Mouse (Mus musculus) kidney, adult 10 weeks (tissue): Measurements from ENCODE around the gene Rcor1. TPM values are rescaled to one million over a fixed set of nuclear protein-coding genes. Genes with fewer than 3 reads are reported as not detected.

Experiments used
- polyA plus RNA-seq: library from polyadenylated mRNA; stranded (reverse); fragments of 350-450 nt; fragmentation: Illumina TruSeq; extraction: RNeasy Lipid Tissue Mini Kit (QIAGEN cat#74804); gene quantifications from one replicate; pipeline ENCODE4 v1.2.3, GENCODE M21; 2014; ENCODE audit warnings: low read depth, low replicate concordance

Gene Rcor1
- 26.8 TPM for polyA plus RNA-seq

DNA sequence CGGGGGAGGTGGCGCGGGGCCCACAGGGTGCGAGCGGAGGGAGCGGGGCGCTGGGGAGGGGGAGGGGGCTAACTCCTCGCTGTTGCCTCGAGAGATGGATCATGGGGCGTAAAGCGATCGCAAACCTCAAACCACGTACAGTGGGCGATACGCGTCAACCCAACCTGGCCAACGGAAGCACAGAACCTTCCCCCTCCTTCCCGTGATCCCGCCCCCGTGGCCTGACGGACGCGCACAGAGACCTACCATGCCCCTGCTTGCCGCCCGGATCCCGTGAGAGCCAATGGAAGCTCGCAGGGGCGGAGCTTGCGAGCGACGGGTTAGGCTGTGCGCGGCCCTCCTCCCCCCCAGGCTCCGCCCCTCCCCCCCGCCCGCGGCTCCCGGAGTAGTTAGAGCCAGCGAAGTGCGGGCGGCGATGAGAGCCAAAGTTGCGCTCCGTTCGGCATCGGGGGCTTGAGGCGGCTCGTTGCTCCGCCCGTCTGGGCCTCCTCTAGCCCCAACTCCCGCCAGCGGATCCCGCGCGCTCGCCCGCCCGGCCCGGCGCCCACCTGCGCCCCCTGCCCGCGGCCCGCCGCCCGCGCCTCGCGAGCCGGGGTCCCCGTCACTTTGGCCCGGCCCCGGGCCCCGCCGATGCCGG is at the start of gene Rcor1:
TSS of gene Rcor1 (plus strand) at position 376 of the 637 bp plus-strand sequence.

Other genes starting within 250 kb of the Rcor1 start
- 4.6 TPM for gene Mok, start 198.4 kb upstream of the Rcor1 start, polyA plus RNA-seq
- gene Zfp839, start 189.1 kb upstream of the Rcor1 start, polyA plus RNA-seq, result 4.9 TPM
- gene Cinp, start 150.2 kb upstream of the Rcor1 start, polyA plus RNA-seq, result 27.9 TPM
- 2.1 TPM for gene Tecpr2, start 150.1 kb upstream of the Rcor1 start, polyA plus RNA-seq
- not detected for gene Ankrd9, start 60.3 kb upstream of the Rcor1 start, polyA plus RNA-seq
- 4.7 TPM for gene Traf3, start 127.0 kb downstream of the Rcor1 start, polyA plus RNA-seq
- not detected for gene 4930595D18Rik, start 145.1 kb downstream of the Rcor1 start, polyA plus RNA-seq
- gene Amn, start 231.7 kb downstream of the Rcor1 start, polyA plus RNA-seq, result 0.61 TPM